Mouse (Mus musculus) brain, embryonic 14.5 days (tissue): ENCODE data around the gene D130043K22Rik. TPM values are rescaled to one million over a fixed set of nuclear protein-coding genes. Genes with fewer than 3 reads are reported as not detected.

Experiments used
- DNase-seq: peaks from one replicate; pipeline ENCODE4 v3.0.0-alpha.2; 2011; ENCODE audit warnings: low read depth
- CTCF ChIP-seq: fragments of 200-500 bp; IDR thresholded peaks from 2 replicates; pipeline ENCODE4 v1.5.1; 2012; ENCODE audit warnings: inconsistent platforms, mild to moderate bottlenecking, moderate library complexity, borderline replicate concordance; ENCODE audit not compliant: insufficient read depth, insufficient read length; ENCODE audit errors: extremely low read depth
- POLR2A ChIP-seq: fragments of 200-500 bp; IDR thresholded peaks from 2 replicates; pipeline ENCODE4 v1.6.1; 2012; ENCODE audit warnings: mild to moderate bottlenecking, inconsistent platforms, borderline replicate concordance; ENCODE audit not compliant: poor library complexity, insufficient read depth, insufficient read length, severe bottlenecking; ENCODE audit errors: extremely low read depth
- polyA plus RNA-seq: library from polyadenylated mRNA; depleted of rRNA; stranded (reverse); fragments of >200 nt; gene quantifications from 2 replicates; pipeline ENCODE4 v1.2.3, GENCODE M21; 2012

Gene D130043K22Rik
- polyA plus RNA-seq, 1 experiment = 3.6 TPM

- DNase-seq = no peak
- TF ChIP-seq CTCF = no peak
- TF ChIP-seq POLR2A = no peak
These were observed 5.1 kb upstream of the D130043K22Rik start for GRCm38 (mm10) chr13:24839831-24840230.

DNA sequence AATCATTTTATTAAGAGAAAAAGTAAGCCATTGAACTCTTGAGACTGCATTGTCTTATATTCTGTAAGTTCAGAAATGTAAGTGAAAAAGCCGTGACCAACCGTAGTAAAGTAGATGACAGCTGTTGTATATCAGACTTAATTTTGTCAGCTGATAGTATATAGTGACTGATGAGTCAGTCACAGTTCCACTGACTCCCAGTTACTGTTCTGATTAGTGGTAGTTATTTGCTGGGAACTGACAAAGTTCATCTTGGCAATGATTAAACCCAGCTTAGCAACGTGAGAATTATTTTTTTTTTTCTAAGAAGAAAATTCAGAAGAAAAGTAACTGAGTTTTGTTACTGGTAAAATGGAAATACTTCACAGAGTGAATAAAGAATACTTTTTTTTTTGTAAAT is 3.2 kb upstream of the D130043K22Rik start:
- no peak for TF ChIP-seq POLR2A
- no peak for TF ChIP-seq CTCF
- no peak for DNase-seq

- TF ChIP-seq CTCF = no peak
- no peak for TF ChIP-seq POLR2A
- no peak for DNase-seq
These were observed 4.4 kb downstream of the D130043K22Rik start for GRCm38 (mm10) chr13:24849318-24849717.

- TF ChIP-seq POLR2A (no peak), CTCF (no peak)
- DNase-seq = no peak
These were observed 7.1 kb downstream of the D130043K22Rik start for GRCm38 (mm10) chr13:24851989-24852388.

DNA sequence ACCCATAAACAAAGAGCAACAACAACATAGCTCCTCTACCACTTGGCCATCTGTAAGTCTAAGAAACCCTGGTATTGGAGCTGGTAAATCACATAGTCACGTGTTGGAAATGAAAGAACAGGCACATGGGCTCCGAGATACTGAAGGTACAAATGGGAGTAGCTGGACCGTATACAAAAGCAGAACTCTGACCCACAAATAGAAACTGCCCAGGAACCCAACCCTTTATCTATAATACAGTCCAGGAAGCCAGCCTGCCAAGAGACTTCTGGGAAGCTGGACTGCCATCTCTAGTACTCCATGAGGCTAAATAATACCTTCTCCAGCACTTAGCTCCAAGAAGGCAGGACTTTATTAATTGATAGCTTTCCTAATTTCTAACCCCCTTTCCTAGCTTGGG is 7.6 kb downstream of the D130043K22Rik start:
- DNase-seq = no peak
- TF ChIP-seq CTCF (no peak), POLR2A (no peak)

DNA sequence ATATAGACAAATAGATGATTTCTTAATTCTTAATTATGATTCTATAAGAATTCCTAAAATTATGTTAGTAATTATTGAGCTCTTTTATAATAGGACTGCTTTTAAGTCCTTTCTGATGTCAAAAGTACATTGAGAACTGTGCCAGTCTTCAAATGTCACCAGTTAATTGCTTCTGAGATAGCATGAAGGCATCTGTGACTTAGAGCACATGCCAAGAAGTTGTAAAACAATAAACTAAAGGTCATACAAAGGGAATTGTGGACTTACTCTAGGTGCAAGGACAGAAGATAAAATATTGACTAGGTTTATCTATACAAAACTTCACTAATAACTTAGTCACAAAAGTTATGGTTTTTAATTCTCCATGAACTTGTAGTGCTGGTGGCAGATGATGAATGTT is 14.2 kb downstream of the D130043K22Rik start:
- TF ChIP-seq CTCF = no peak
- TF ChIP-seq POLR2A = no peak

GRCm38 (mm10) chr13:24861084-24861483 is 16.1 kb downstream of the D130043K22Rik start:
- DNase-seq = no peak
- no peak for TF ChIP-seq CTCF
- TF ChIP-seq POLR2A = no peak

More for the DNA sequence above, 14.2 kb downstream of the D130043K22Rik start:
- no peak for DNase-seq

DNA sequence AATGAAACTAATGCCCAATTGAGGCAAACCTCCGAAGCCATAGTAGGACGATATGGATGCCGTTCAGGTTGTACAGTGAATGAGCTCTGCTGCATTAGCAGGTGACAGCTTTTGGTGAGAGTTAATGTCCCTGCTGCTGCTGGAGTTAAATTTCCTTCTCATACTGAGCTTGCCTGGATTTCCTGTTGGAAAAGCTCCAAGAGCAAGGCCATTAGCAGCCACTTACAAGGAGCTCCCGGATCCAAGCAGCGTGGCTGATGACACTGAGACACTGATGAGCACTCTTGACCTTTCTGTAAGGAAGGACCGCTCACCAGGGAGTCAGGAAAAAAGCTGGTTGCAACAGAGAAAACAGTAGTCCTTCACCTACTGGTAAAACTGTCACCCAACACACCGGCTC is 17.1 kb downstream of the D130043K22Rik start:
- TF ChIP-seq POLR2A (no peak), CTCF (no peak)
- DNase-seq = peak; percentile 15

GRCm38 (mm10) chr13:24862520-24862919 is 17.6 kb downstream of the D130043K22Rik start:
- TF ChIP-seq POLR2A (no peak), CTCF (peak; percentile 27; the same call in 1 of the 2 replicates)
- DNase-seq = peak; percentile 12

DNA sequence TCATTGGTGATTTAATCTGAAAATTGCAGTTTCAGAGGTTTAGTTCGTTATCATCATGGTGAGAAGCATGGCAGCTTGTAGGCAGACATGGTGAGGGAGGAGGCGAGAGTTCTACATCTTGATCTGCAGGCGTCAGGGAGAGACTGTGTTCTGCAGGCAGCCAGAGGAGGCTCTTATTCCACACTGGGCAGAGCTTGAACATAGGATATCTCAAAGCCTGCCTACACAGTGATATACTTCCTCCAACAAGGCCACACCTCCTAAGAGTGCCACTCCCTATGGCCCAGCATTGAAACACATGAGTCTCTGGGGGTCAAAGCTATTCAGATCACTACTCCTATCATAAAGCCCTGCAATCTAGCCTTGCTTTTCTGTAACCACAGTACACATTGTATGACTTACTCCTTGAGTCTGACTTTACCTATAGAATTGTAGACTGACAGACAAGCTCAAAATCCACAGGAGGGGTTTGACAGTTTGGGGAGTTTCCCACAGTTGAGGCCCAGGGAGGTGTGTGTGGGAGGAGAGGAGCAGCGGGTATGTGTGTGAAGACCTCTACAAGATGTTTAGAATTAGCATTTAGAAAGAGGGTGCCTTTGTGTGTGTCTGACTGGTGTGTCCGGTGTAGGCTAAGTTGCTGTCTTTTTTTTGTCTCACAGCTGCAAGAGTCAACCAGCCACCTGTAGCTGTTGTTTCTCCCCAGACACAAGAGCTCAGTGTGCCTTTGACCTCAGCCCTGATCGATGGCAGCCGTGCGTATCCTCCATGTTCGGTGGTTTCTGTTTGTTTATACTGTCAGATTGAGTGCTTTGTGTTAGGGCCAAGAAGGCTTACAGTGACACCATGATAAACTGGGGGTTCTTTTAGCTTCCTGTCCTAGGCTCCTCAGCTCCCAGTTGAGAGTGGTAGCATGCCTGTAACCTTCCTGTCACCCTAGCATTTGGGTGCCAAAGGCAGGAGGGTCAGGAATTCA is 21.8 kb downstream of the D130043K22Rik start:
- TF ChIP-seq POLR2A (no peak), CTCF (no peak)
- DNase-seq = no peak

DNA sequence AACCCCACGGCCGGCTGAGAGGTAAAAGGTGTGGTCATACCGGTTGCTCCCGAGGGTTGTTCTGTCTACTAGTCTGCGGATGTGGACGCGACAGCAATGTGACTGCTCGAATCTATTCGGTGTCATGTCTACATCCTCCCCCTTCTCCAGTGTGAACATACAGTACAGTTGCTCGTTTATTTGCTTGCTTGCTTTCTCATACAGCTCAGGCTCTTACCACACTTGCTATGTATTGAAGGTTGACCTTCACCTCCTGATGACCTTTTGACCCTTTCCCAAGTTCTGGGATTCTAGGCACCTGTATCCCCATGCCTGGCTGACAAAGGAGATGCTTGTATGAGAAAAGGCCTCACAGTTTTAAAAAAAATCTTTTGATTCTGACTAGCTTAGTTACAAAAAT is 22.9 kb downstream of the D130043K22Rik start:
- TF ChIP-seq POLR2A = no peak
- TF ChIP-seq CTCF = no peak
- no peak for DNase-seq

DNA sequence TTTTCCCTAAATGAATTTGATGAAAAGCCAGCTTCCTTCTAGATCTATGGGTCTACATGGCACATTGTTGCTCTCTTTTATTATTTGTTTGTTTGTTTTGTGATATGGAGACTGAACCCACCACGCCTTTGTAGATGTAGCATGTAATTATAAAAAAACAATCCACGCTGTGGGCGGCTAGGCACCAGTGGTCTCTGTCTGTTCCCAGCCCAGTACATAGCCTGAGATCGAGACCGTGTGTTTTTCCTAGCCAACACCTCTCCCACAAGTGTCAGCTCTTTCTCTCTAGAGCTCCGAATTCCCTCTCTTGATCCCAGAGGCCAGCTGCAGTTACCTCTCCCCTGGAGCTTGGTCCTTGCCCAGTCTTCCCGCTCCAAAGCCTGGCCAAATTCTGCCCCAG is 23.3 kb downstream of the D130043K22Rik start:
- TF ChIP-seq POLR2A = no peak
- no peak for TF ChIP-seq CTCF
- no peak for DNase-seq
